Mouse (Mus musculus) heart, adult 9 months (tissue): ENCODE data around the gene Dner.
A peak's percentile ranks its signal among the peaks of the same experiment; 100 is the strongest.

ENCODE experiments used
- DNase-seq, 2 experiments: peaks; one replicate each; pipeline ENCODE4 v3.0.0; 2022; ENCODE audit warnings: low spot score in 2 of 2

Dner gene

GRCm38 (mm10) chr1:84636890-84637289, 59.1 kb downstream of the Dner start:
- no peak for DNase-seq

GRCm38 (mm10) chr1:84628244-84628643, 67.8 kb downstream of the Dner start:
- no peak for DNase-seq

GRCm38 (mm10) chr1:84622978-84623554, 73.0 kb downstream of the Dner start:
- no peak for DNase-seq

GRCm38 (mm10) chr1:84621308-84621707, 74.7 kb downstream of the Dner start:
- no peak for DNase-seq

- DNase-seq = no peak
Observed at GRCm38 (mm10) chr1:84619131-84619760, 76.8 kb downstream of the Dner start.

GRCm38 (mm10) chr1:84618094-84618493, 77.9 kb downstream of the Dner start:
- DNase-seq = no peak

GRCm38 (mm10) chr1:84616133-84616532, 79.9 kb downstream of the Dner start:
- DNase-seq = no peak

- DNase-seq = no peak
Observed at GRCm38 (mm10) chr1:84614596-84614995, 81.4 kb downstream of the Dner start.

GRCm38 (mm10) chr1:84613119-84613518, 82.9 kb downstream of the Dner start:
- no peak for DNase-seq

GRCm38 (mm10) chr1:84611331-84611730, 84.7 kb downstream of the Dner start:
- no peak for DNase-seq

GRCm38 (mm10) chr1:84599025-84599424, 97.0 kb downstream of the Dner start:
- DNase-seq = no peak

GRCm38 (mm10) chr1:84596023-84596422, 100.0 kb downstream of the Dner start:
- DNase-seq = no peak

- no peak for DNase-seq
Observed at GRCm38 (mm10) chr1:84592394-84592793, 103.6 kb downstream of the Dner start.

- DNase-seq = no peak
Observed at GRCm38 (mm10) chr1:84590534-84590933, 105.5 kb downstream of the Dner start.

- no peak for DNase-seq
Observed at GRCm38 (mm10) chr1:84585434-84585833, 110.6 kb downstream of the Dner start.

GRCm38 (mm10) chr1:84581812-84582211, 114.2 kb downstream of the Dner start:
- peak; percentile 21 to 65 for DNase-seq

- DNase-seq = peak; percentile 18 to 52
Observed at GRCm38 (mm10) chr1:84561841-84562240, 134.2 kb downstream of the Dner start.

- no peak for DNase-seq
Observed at GRCm38 (mm10) chr1:84561387-84561786, 134.6 kb downstream of the Dner start.

- no peak for DNase-seq
Observed at GRCm38 (mm10) chr1:84556546-84557511, 139.2 kb downstream of the Dner start.

GRCm38 (mm10) chr1:84552005-84552404, 144.0 kb downstream of the Dner start:
- DNase-seq = no peak

GRCm38 (mm10) chr1:84550065-84550368, 146.0 kb downstream of the Dner start:
- DNase-seq = no peak

GRCm38 (mm10) chr1:84549367-84550064, 146.5 kb downstream of the Dner start:
- no peak for DNase-seq
